Mouse (Mus musculus): ENCODE results near the gene Tmem117.

- TF ChIP-seq POLR2A (IDR thresholded peaks at IDR 0.05; ENCODE audit: extremely low read depth, insufficient read depth, low read length) (no peak), CTCF (IDR thresholded peaks at IDR 0.05; ENCODE audit: extremely low read depth, insufficient read depth, low read length) (no peak)
Measured at GRCm38 (mm10) chr15:95085962-95086361, 456.9 kb downstream of the Tmem117 start.

Measured in cortical plate, adult 2 months (tissue).